Mouse (Mus musculus) layer of hippocampus, adult 2 months (tissue): ENCODE measurements around the gene Vps13a. TPM values are rescaled to one million over a fixed set of nuclear protein-coding genes. Genes with fewer than 3 reads are reported as not detected.
"Not testable (repeated sequence)": the region's sequence is repeated elsewhere in the genome, so short reads cannot be mapped to it uniquely, and the experiment has no call there.

Experiments used
- DNase-seq, 2 experiments: peaks; one replicate each; pipeline ENCODE4 v3.0.0; 2022; ENCODE audit warnings: low spot score in 2 of 2
- H3K27ac ChIP-seq: fragments of 200-600 bp; 2 replicates; pipeline ENCODE4 v1.8.1; 2022
- H3K4me3 ChIP-seq: fragments of 200-600 bp; 2 replicates; pipeline ENCODE4 v1.8.1; 2022; ENCODE audit warnings: mild to moderate bottlenecking
- CTCF ChIP-seq: fragments of 200-600 bp; conservative IDR thresholded peaks from 2 replicates; pipeline ENCODE4 v1.8.1; 2022; ENCODE audit warnings: antibody characterized with exemption, mild to moderate bottlenecking, moderate library complexity
- total RNA-seq, 2 experiments: library from RNA; stranded (reverse); gene quantifications; 2 replicates each; pipeline ENCODE4 v1.2.3; 2021

Vps13a gene
- total RNA-seq, 2 experiments from 2014 or later = 71.0 to 74.7 TPM

GRCm38 (mm10) chr19:16781406-16782019 is 780 bp upstream of the Vps13a start:
- DNase-seq = no peak
- no peak for TF ChIP-seq CTCF
- H3K4me3 ChIP-seq = peak overlapping the region; percentile 98
- peak overlapping the region; percentile 37; the same call in 1 of the 2 replicates for H3K27ac ChIP-seq

GRCm38 (mm10) chr19:16780251-16780783 is 416 bp downstream of the Vps13a start:
- no peak for TF ChIP-seq CTCF
- peak in 1 of 2 experiments; percentile 26 for DNase-seq
- Histone ChIP-seq H3K4me3 (peak overlapping the region; percentile 98), H3K27ac (peak overlapping the region; percentile 91)

GRCm38 (mm10) chr19:16779786-16780185 is 947 bp downstream of the Vps13a start:
- DNase-seq = no peak

GRCm38 (mm10) chr19:16779281-16779680 is 1.5 kb downstream of the Vps13a start:
- H3K27ac ChIP-seq = no peak overlapping the region
- DNase-seq = no peak
- H3K4me3 ChIP-seq = peak overlapping the region; percentile 98
- no peak for TF ChIP-seq CTCF

More at GRCm38 (mm10) chr19:16779786-16780185, 947 bp downstream of the Vps13a start:
- Histone ChIP-seq H3K4me3 (peak overlapping the region; percentile 98), H3K27ac (peak overlapping the region; percentile 91)
- no peak for TF ChIP-seq CTCF

- DNase-seq = no peak
- TF ChIP-seq CTCF = no peak
- H3K4me3 ChIP-seq = no peak overlapping the region
- no peak overlapping the region for H3K27ac ChIP-seq
These were observed 2.2 kb downstream of the Vps13a start for GRCm38 (mm10) chr19:16778578-16778977.

- H3K27ac ChIP-seq = no peak overlapping the region
- no peak for DNase-seq
- H3K4me3 ChIP-seq = no peak overlapping the region
- TF ChIP-seq CTCF = no peak
These were observed 2.8 kb downstream of the Vps13a start for GRCm38 (mm10) chr19:16777901-16778300.

- not testable (repeated sequence) for H3K27ac ChIP-seq, DNase-seq, H3K4me3 ChIP-seq
These were observed 3.3 kb downstream of the Vps13a start for GRCm38 (mm10) chr19:16777391-16777790.

GRCm38 (mm10) chr19:16773237-16774016 is 7.3 kb downstream of the Vps13a start:
- DNase-seq = no peak
- TF ChIP-seq CTCF = peak; percentile 24; the same call in 1 of the 2 replicates
- H3K4me3 ChIP-seq = no peak overlapping the region
- H3K27ac ChIP-seq = no peak overlapping the region

GRCm38 (mm10) chr19:16767407-16767806 is 13.3 kb downstream of the Vps13a start:
- no peak for TF ChIP-seq CTCF
- no peak for DNase-seq
- Histone ChIP-seq H3K4me3 (no peak overlapping the region), H3K27ac (no peak overlapping the region)

- H3K4me3 ChIP-seq, H3K27ac ChIP-seq, DNase-seq: not testable (repeated sequence)
These were observed 23.3 kb downstream of the Vps13a start for GRCm38 (mm10) chr19:16757439-16757838.

GRCm38 (mm10) chr19:16755854-16756253 is 24.9 kb downstream of the Vps13a start:
- no peak overlapping the region for H3K27ac ChIP-seq
- DNase-seq = no peak
- peak; percentile 63 for TF ChIP-seq CTCF
- H3K4me3 ChIP-seq = no peak overlapping the region

- no peak for TF ChIP-seq CTCF
- Histone ChIP-seq H3K4me3 (no peak overlapping the region), H3K27ac (no peak overlapping the region)
- no peak for DNase-seq
These were observed 25.5 kb downstream of the Vps13a start for GRCm38 (mm10) chr19:16755226-16755625.

GRCm38 (mm10) chr19:16753151-16753550 is 27.6 kb downstream of the Vps13a start:
- Histone ChIP-seq H3K4me3 (no peak overlapping the region), H3K27ac (no peak overlapping the region)
- TF ChIP-seq CTCF = no peak
- DNase-seq = no peak
